Mouse (Mus musculus) limb, embryonic 14.5 days (tissue): ENCODE results near the gene Cfd. TPM values are rescaled to one million over a fixed set of nuclear protein-coding genes. Genes with fewer than 3 reads are reported as not detected.

ENCODE experiments used
- ATAC-seq: fragments of 200-750 bp; cut with Nextera tagmentation; 2 replicates; pipeline ENCODE4 v1.8.0; 2017; ENCODE audit warnings: low read depth, moderate number of reproducible peaks, moderate TSS enrichment; ENCODE audit not compliant: low FRiP score
- DNase-seq: peaks from one replicate; pipeline ENCODE4 v3.0.0-alpha.2; 2015; ENCODE audit warnings: low spot score
- H3K27ac ChIP-seq: fragments of 300-500 bp; sonication (generic); replicated peaks from 2 replicates; pipeline ENCODE4 v1.5.1; 2014; ENCODE audit warnings: low read depth, mild to moderate bottlenecking, low read length, moderate library complexity, mixed read lengths
- H3K27me3 ChIP-seq: fragments of 300-500 bp; sonication (generic); 2 replicates; pipeline ENCODE4 v1.6.1; 2014; ENCODE audit warnings: low read length, mixed read lengths; ENCODE audit not compliant: control insufficient read depth, insufficient read depth
- H3K36me3 ChIP-seq: fragments of 300-500 bp; sonication (generic); 2 replicates; pipeline ENCODE4 v1.6.1; 2014; ENCODE audit warnings: mild to moderate bottlenecking, low read length, moderate library complexity, mixed read lengths; ENCODE audit not compliant: control insufficient read depth, insufficient read depth
- H3K4me1 ChIP-seq: fragments of 300-500 bp; sonication (generic); 2 replicates; pipeline ENCODE4 v1.6.1; 2014; ENCODE audit warnings: antibody characterized with exemption, low read length, mixed read lengths; ENCODE audit not compliant: control insufficient read depth, insufficient read depth
- H3K4me2 ChIP-seq: fragments of 300-500 bp; sonication (generic); replicated peaks from 2 replicates; pipeline ENCODE4 v1.6.1; 2014; ENCODE audit warnings: low read depth, mild to moderate bottlenecking, low read length, moderate library complexity; ENCODE audit not compliant: severe bottlenecking
- H3K4me3 ChIP-seq: fragments of 300-500 bp; sonication (generic); replicated peaks from 2 replicates; pipeline ENCODE4 v1.5.1; 2014; ENCODE audit warnings: low read length
- H3K9ac ChIP-seq: fragments of 300-500 bp; sonication (generic); 2 replicates; pipeline ENCODE4 v1.6.1; 2014; ENCODE audit warnings: mild to moderate bottlenecking, low read depth, low read length, moderate library complexity; ENCODE audit not compliant: severe bottlenecking
- H3K9me3 ChIP-seq: fragments of 300-500 bp; sonication (generic); 2 replicates; pipeline ENCODE4 v1.6.1; 2016; ENCODE audit warnings: low read length; ENCODE audit not compliant: control insufficient read depth
- POLR2A ChIP-seq: fragments of 200-500 bp; IDR thresholded peaks from 2 replicates; pipeline ENCODE4 v1.8.0; 2012; ENCODE audit warnings: inconsistent platforms, mild to moderate bottlenecking, moderate library complexity, borderline replicate concordance; ENCODE audit not compliant: insufficient read depth, insufficient read length; ENCODE audit errors: extremely low read depth
- WGBS: fragments of 180-500 bp; shearing (Covaris S2); extraction: QIAGEN DNeasy Blood & Tissue Kit; methylation state at CpG from one replicate; pipeline ENCODE4 v1.1.7; 2014; 5-methylcytosine and 5-hydroxymethylcytosine counted together
- polyA plus RNA-seq, 2 experiments: library from polyadenylated mRNA; depleted of rRNA in 1 of 2; stranded (reverse) in 1 of 2; unstranded in 1 of 2; fragments of >200 nt; fragmentation: Nextera tagmentation in 1 of 2; extraction: Ambion mirVana in 1 of 2; gene quantifications; 2 replicates each; pipeline versions ENCODE4 v1.2.1 to v1.2.3; 2012 to 2014

Gene Cfd
- polyA plus RNA-seq, 2 experiments = 1.1 TPM; not detected in 1

DNA sequence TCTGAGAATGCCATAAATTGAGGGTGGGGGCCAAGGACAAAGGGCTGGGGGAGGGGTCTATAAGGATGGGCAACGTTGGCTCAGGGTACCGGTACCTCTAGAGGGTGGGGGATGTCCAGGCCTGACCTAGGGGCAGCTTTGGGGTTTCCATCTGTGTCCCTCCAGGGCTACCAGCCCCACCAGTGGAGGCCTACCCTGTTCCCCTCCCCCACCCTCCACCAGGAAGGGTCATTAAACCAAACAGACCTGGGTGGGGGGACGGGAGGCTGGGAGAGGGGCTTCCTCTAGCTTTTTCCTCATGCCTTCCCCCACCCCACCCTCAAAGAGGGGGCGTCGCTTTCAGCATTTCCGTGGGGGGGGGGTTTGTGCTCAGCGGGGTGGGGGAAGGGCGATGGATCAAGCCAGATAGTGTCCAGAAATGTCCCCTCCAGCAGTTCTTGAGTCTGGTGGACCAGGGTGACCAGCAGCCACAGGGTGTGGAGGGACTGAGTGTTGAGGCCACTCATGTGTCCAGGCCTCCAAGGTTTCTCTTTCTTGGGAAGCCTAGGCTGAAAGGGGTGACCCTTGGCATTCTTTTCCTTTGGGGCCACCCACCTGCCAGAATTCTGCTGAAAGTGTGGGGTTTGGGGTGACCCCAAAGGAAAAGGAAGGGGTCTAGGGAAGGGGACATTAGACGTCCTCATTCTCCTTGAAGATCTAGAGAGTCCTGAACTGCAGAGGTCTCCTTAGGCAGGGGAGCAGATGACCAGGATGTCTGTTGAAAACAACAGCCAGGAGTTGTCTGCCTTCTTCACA lies 38.5 kb downstream of the Cfd start:
- H3K4me1 ChIP-seq = peaks cover 35% of the 10 kb centered on the region
- H3K4me2 ChIP-seq = peak overlapping the region; percentile 90
- no peaks in the 10 kb centered on the region for H3K9me3 ChIP-seq
- 8% methylated on average over 9 of the region's 9 CpGs for WGBS
- H3K36me3 ChIP-seq = peaks cover 34% of the 10 kb centered on the region
- TF ChIP-seq POLR2A = no peak
- DNase-seq = no peak
- H3K27me3 ChIP-seq = no peaks in the 10 kb centered on the region
- H3K9ac ChIP-seq = peak overlapping the region; percentile 87
- peak overlapping the region; percentile 93 for H3K4me3 ChIP-seq
- H3K27ac ChIP-seq = no peak overlapping the region
- no peak for ATAC-seq

DNA sequence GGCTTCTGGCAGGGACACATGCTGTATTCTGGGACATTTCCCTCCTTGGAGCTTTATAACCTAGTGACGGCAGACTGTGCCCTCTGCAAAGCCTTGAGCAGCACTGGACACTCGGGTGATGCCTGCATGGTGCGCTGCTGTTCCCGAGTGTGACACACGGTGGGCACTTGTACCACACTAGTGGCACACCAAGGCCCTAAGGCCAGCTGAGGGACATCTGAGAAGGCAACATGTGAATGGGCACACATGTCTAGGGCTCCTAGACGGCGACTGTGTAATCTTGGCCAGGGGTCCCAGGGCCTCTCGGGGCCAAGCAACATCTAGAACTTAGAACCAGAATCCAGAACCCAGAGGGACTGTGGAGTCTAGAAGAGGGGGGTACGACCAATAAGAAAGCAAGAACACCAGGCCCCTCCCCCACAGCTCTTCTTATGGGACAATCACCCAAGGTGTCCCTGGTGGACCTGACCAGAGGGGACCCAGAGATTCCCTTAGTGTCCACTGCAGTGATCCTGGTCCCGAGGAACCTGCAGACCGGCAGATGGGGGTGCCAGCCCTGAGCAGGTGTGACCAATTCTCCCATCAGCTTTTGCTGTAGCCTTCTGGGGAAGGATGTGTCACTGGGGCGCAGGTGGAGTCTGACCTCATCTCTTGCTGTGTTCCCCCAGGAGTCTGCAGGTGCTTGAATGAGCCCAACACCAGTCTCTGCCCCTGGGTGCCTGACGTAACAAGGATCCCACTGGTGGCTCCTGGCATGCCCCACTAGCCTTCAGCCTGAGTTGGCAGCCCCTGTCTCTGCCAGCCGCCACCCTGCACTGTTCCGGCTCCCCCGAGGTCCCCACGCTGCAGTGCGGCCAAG lies 39.5 kb downstream of the Cfd start:
- H3K4me3 ChIP-seq = no peak overlapping the region
- H3K9me3 ChIP-seq = no peaks in the 10 kb centered on the region
- H3K4me2 ChIP-seq = 0 out of 2 replicates have a peak overlapping the region, but pooled peaks have one; percentile 90
- no peak for ATAC-seq
- TF ChIP-seq POLR2A = no peak
- no peak overlapping the region for H3K9ac ChIP-seq
- WGBS = 87% methylated on average over 18 of the region's 18 CpGs
- H3K27me3 ChIP-seq = no peaks in the 10 kb centered on the region
- no peak for DNase-seq
- no peak overlapping the region for H3K27ac ChIP-seq
- H3K36me3 ChIP-seq = peaks cover 38% of the 10 kb centered on the region
- peaks cover 37% of the 10 kb centered on the region for H3K4me1 ChIP-seq

DNA sequence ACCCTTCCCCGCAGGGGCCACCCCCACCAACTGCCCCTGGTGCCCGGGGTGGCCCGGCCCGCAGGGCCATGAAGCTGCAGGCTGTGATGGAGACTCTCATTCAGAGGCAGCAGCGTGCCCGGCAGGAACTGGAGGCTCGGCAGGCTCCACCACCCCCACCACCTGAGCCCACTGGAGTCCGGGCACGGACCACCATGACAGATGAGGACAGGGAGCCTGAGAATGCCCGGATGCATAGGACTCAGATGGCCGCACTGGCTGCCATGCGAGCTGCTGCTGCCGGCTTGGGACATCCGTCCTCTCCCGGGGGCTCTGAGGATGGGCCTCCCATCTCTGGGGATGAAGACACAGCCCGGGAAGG lies 40.2 kb downstream of the Cfd start:
- H3K4me2 ChIP-seq = no peak overlapping the region
- peaks cover 43% of the 10 kb centered on the region for H3K36me3 ChIP-seq
- ATAC-seq (no peak), DNase-seq (no peak)
- WGBS = 87% methylated on average over 14 of the region's 16 CpGs
- H3K4me3 ChIP-seq = no peak overlapping the region
- no peaks in the 10 kb centered on the region for H3K27me3 ChIP-seq
- H3K27ac ChIP-seq = no peak overlapping the region
- no peak for TF ChIP-seq POLR2A
- H3K4me1 ChIP-seq = peaks cover 33% of the 10 kb centered on the region
- no peak overlapping the region for H3K9ac ChIP-seq
- H3K9me3 ChIP-seq = no peaks in the 10 kb centered on the region

DNA sequence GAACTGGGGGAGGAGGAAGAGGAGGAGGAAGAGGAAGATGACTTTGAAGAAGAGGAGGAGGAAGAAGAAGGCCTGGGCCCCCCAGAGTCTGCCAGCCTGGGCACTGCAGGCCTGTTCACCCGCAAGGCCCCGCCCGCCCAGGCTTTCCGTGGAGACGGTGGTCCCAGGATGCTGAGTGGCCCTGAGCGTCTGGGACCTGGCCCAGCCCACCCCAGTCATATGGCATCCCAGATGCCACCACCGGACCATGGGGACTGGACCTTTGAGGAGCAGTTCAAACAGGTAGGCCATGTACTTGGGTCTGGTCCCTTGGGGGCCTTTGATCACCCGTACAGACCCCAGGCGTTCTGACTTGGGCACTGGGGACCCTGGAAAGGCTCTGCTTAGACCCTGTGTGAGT lies 41.1 kb downstream of the Cfd start:
- WGBS = 54% methylated on average over 4 of the region's 9 CpGs
- no peak overlapping the region for H3K9ac ChIP-seq
- no peaks in the 10 kb centered on the region for H3K9me3 ChIP-seq
- no peaks in the 10 kb centered on the region for H3K27me3 ChIP-seq
- DNase-seq = no peak
- no peak overlapping the region for H3K27ac ChIP-seq
- H3K4me2 ChIP-seq = no peak overlapping the region
- TF ChIP-seq POLR2A = no peak
- H3K4me3 ChIP-seq = no peak overlapping the region
- peaks cover 32% of the 10 kb centered on the region for H3K4me1 ChIP-seq
- peaks cover 43% of the 10 kb centered on the region for H3K36me3 ChIP-seq
- ATAC-seq = no peak

DNA sequence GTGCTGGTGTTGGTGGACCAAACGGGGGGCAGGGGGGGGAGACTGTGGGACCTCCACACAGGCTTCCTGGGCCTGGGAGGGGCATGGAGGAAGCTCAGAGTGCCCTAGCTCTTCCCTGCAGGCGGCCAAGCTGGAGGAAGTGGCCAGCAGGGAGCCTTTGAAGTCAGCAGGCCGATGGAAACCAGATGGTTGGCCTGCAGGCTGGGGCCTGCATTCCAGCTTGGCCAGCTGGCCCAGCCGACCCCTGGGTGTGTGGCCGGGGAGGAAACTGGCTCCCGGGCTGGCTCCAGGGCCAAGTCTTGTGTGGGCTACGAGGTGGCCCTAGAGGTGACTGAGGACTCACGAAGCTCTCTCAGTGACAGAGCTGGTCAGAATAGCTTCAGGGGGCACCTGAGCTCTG lies 42.1 kb downstream of the Cfd start:
- Histone ChIP-seq H3K4me2 (no peak overlapping the region), H3K9me3 (no peaks in the 10 kb centered on the region), H3K27me3 (no peaks in the 10 kb centered on the region), H3K4me1 (peaks cover 39% of the 10 kb centered on the region), H3K27ac (peak overlapping the region; percentile 43; the same call in 1 of the 2 replicates), H3K4me3 (no peak overlapping the region), H3K9ac (peak overlapping the region; percentile 29), H3K36me3 (peaks cover 49% of the 10 kb centered on the region)
- TF ChIP-seq POLR2A = no peak
- ATAC-seq = no peak
- WGBS = 14% methylated on average over 8 of the region's 8 CpGs
- DNase-seq = peak; percentile 45
